21 mouse cellular contexts compared by ENCODE assay signal in the genomic region with DNA sequence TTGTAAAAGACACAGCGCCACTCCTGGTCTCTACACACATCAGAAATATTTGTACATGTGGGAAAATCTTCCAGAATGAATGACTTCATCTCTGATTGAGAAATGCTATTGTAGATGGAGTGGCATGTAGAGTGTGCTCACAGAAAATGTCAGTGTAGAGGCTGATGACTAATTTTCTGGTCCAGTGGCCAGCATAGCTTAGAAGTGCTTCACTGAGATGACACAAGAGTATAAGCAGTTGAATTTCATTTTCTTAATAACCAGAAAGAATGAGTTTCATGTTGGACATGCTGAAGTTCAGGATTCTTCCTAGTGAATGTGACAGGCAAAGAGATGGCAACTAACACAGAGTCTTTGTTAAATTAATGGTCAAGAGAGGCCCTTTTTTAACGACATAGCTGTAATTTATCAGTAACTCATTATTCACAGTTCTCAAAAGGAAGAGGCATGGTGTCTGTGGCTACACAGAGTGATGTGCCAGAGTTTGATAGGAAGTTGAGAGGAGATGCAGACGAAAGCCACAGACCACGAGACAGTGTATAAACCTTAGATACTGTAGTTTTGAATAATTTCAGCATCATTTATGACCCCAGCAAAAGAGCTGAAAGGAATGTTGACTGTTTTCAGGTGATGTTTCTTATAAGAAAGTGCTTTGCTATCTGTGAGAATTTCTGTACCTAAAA. TPM values are rescaled to one million over a fixed set of nuclear protein-coding genes. Genes with fewer than 3 reads are reported as not detected.
"Had no signal": no experiment of that assay in that cellular context is flagged by ENCODE, and none has a peak within 500 bp of the region (broad histone marks: within the 10 kb centered on the region; RNA-seq: fewer than 3 reads in every experiment).

No protein-coding gene starts in this region.

- DNase-seq: kidney, adult 9 months; kidney, postnatal 14 days; kidney, postnatal 4 days; layer of hippocampus, postnatal 36 days; liver, postnatal 0 days; lung, embryonic 14.5 days; right cerebral cortex, adult 18-20 months; right cerebral cortex, postnatal 14 days; right cerebral cortex, postnatal 4 days; thymus, adult 2 months; thymus, postnatal 14 days; thymus, postnatal 4 days had no signal

- ATAC-seq: liver, postnatal 0 days; lung, postnatal 0 days; midbrain, embryonic 13.5 days; midbrain, embryonic 16.5 days had no signal

RNA-seq across cellular contexts. Expression of gene Olfr1390, which starts 2.3 kb away (rescaled TPM):
- total RNA-seq: layer of hippocampus, adult 18-20 months; layer of hippocampus, postnatal 36 days; left cerebral cortex, adult 2 months; left cerebral cortex, postnatal 10 days; left cerebral cortex, postnatal 36 days; monocyte, adult 5-6 weeks; neutrophil, adult 5-6 weeks had no signal

RNA-seq across cellular contexts. Expression of gene Olfr1391, which starts 14.7 kb away (rescaled TPM):
- total RNA-seq: layer of hippocampus, adult 18-20 months; layer of hippocampus, postnatal 36 days; left cerebral cortex, adult 2 months; left cerebral cortex, postnatal 10 days; left cerebral cortex, postnatal 36 days; monocyte, adult 5-6 weeks; neutrophil, adult 5-6 weeks had no signal

RNA-seq across cellular contexts. Expression of gene Olfr10, which starts 32.8 kb away (rescaled TPM):
- total RNA-seq: layer of hippocampus, adult 18-20 months; layer of hippocampus, postnatal 36 days; left cerebral cortex, adult 2 months; left cerebral cortex, postnatal 10 days; left cerebral cortex, postnatal 36 days; monocyte, adult 5-6 weeks; neutrophil, adult 5-6 weeks had no signal

RNA-seq across cellular contexts. Expression of gene Olfr1392, which starts 52.2 kb away (rescaled TPM):
- total RNA-seq: layer of hippocampus, postnatal 36 days; left cerebral cortex, adult 2 months; left cerebral cortex, postnatal 36 days; monocyte, adult 5-6 weeks had no signal

RNA-seq across cellular contexts. Expression of gene Olfr1393, which starts 59.2 kb away (rescaled TPM):
- total RNA-seq: layer of hippocampus, adult 18-20 months; layer of hippocampus, postnatal 36 days; monocyte, adult 5-6 weeks had no signal
